Mouse (Mus musculus): ENCODE results near the gene Amigo1.

DNA sequence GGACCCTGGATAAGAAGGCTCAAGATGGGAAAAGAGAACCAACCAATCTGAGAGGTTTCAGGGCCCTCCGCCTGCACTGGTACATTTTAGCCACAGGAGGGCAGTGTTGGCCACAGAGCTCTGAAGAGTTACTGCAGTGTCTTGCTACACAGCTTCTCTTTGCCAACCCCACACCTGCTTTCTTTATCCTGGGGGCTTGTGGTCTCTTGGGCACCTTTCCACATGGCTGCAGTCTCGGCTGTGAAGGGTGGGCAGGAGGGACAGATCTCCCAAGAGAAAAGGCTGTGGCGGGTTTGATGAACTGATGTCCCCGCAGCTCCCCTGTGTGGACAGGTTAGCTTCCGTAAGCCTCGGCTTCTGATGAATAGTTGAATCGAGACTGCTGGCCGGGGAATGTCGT is 21.3 kb upstream of the Amigo1 start:
- TF ChIP-seq CTCF (IDR thresholded peaks at IDR 0.05; ENCODE audit: extremely low read depth, insufficient read depth, insufficient read length, insufficient replicate concordance) = peak; percentile 95; the same call in 1 of the 2 replicates
- no peak for TF ChIP-seq POLR2A (IDR thresholded peaks at IDR 0.05; ENCODE audit: low read depth, low read length)
